Mouse (Mus musculus) ES-Bruce4 (cell line): Measurements from ENCODE around the gene Sox6.

ENCODE experiments used
- CTCF ChIP-seq: IDR thresholded peaks from one replicate; pipeline ENCODE4 v1.8.1; 2011; ENCODE audit warnings: low read depth, low read length
- POLR2A ChIP-seq: IDR thresholded peaks from one replicate; pipeline ENCODE4 v1.8.1; 2011; ENCODE audit warnings: low read length; ENCODE audit not compliant: insufficient read depth

- TF ChIP-seq CTCF (no peak), POLR2A (no peak)
These were observed 470.3 kb downstream of the Sox6 start for GRCm38 (mm10) chr7:115568301-115568700.
